Comparison of ENCODE assay signal across 14 mouse cellular contexts in genomic region chr16:41510915-41511552, GRCm38 (mm10).
DNase-seq lines count a peak whose midpoint lies in the region; ATAC-seq lines count a peak whose summit lies in the region.
"Had no signal": no experiment of that assay in that cellular context is flagged by ENCODE, and none has a peak within 500 bp of the region (broad histone marks: within the 10 kb centered on the region; RNA-seq: fewer than 3 reads in every experiment).

No protein-coding gene starts in this region.

- peak; percentile 15 for DNase-seq in adrenal gland, postnatal 14 days
- DNase-seq in adrenal gland, postnatal 4 days (ENCODE audit: low spot score in 2 of 2), result no peak
- peak; percentile 61 for DNase-seq in kidney, adult 9 months
- no peak for DNase-seq in kidney, adult 11 months
- DNase-seq in urinary bladder, postnatal 14 days (ENCODE audit: low spot score), result no peak
- DNase-seq in heart, adult 18-20 months, result no peak
- DNase-seq: gastrocnemius, postnatal 36 days; heart, postnatal 36 days; right cerebral cortex, adult 18-20 months had no signal

- no peaks in the 10 kb centered on the region for H3K27me3 ChIP-seq in forebrain, embryonic 16.5 days (replicated peaks; ENCODE audit: control insufficient read depth, insufficient read depth, low read length)
- H3K27me3 ChIP-seq in midbrain, embryonic 12.5 days, result no peaks in the 10 kb centered on the region
- H3K27me3 ChIP-seq: embryonic facial prominence, embryonic 13.5 days; stomach, embryonic 15.5 days had no signal

- no peak overlapping the region for H3K4me2 ChIP-seq in forebrain, embryonic 16.5 days (ENCODE audit: low read length)
- no peak overlapping the region for H3K4me2 ChIP-seq in midbrain, embryonic 12.5 days (replicated peaks)
- H3K4me2 ChIP-seq: embryonic facial prominence, embryonic 13.5 days; stomach, embryonic 15.5 days had no signal

- H3K9me3 ChIP-seq in forebrain, embryonic 16.5 days (ENCODE audit: control insufficient read depth, low read length), result no peaks in the 10 kb centered on the region
- no peaks in the 10 kb centered on the region for H3K9me3 ChIP-seq in midbrain, embryonic 12.5 days
- H3K9me3 ChIP-seq: embryonic facial prominence, embryonic 13.5 days; stomach, embryonic 15.5 days had no signal

- no peaks in the 10 kb centered on the region for H3K36me3 ChIP-seq in forebrain, embryonic 16.5 days (ENCODE audit: control insufficient read depth, insufficient read depth)
- no peaks in the 10 kb centered on the region for H3K36me3 ChIP-seq in midbrain, embryonic 12.5 days
- H3K36me3 ChIP-seq: embryonic facial prominence, embryonic 13.5 days; stomach, embryonic 15.5 days had no signal

- no peak overlapping the region for H3K9ac ChIP-seq in forebrain, embryonic 16.5 days (replicated peaks; ENCODE audit: low read depth, low read length)
- H3K9ac ChIP-seq in midbrain, embryonic 12.5 days (replicated peaks), result no peak overlapping the region
- H3K9ac ChIP-seq: embryonic facial prominence, embryonic 13.5 days; liver, embryonic 14.5 days; stomach, embryonic 15.5 days had no signal

- peak; percentile 36; the same call in 1 of the 2 replicates for ATAC-seq in forebrain, embryonic 16.5 days
- peak; percentile 63; the same call in 1 of the 2 replicates for ATAC-seq in midbrain, embryonic 12.5 days (ENCODE audit: low FRiP score, low read depth)

- no peak overlapping the region for H3K27ac ChIP-seq in forebrain, embryonic 16.5 days (ENCODE audit: low read length)
- H3K27ac ChIP-seq in midbrain, embryonic 12.5 days (replicated peaks), result no peak overlapping the region
- H3K27ac ChIP-seq: embryonic facial prominence, embryonic 13.5 days; liver, embryonic 14.5 days; stomach, embryonic 15.5 days had no signal

- WGBS in forebrain, embryonic 16.5 days, result 19% methylated on average over 6 of the region's 6 CpGs
- 62% methylated on average over 6 of the region's 6 CpGs for WGBS in midbrain, embryonic 12.5 days

- H3K4me1 ChIP-seq in forebrain, embryonic 16.5 days (replicated peaks; ENCODE audit: control insufficient read depth, insufficient read depth, low read length), result peaks cover 8% of the 10 kb centered on the region
- peaks cover 9% of the 10 kb centered on the region for H3K4me1 ChIP-seq in midbrain, embryonic 12.5 days
- H3K4me1 ChIP-seq: embryonic facial prominence, embryonic 13.5 days; stomach, embryonic 15.5 days had no signal

- no peak overlapping the region for H3K4me3 ChIP-seq in forebrain, embryonic 16.5 days (replicated peaks; ENCODE audit: low read length)
- no peak overlapping the region for H3K4me3 ChIP-seq in midbrain, embryonic 12.5 days
- H3K4me3 ChIP-seq: embryonic facial prominence, embryonic 13.5 days; stomach, embryonic 15.5 days had no signal

Comparison
In these comparisons a context has a peak if more than half of its experiments do, and no peak if none do; other contexts are left out.
1. DNase-seq: peak in adrenal gland, postnatal 14 days (single experiment) and kidney, adult 9 months (single experiment); none in adrenal gland, postnatal 4 days (0 of 2), kidney, adult 11 months (single experiment), urinary bladder, postnatal 14 days (single experiment) and heart, adult 18-20 months (0 of 2).